Mouse (Mus musculus): ENCODE results near the gene Elk1.

- no peak for TF ChIP-seq EP300 (IDR thresholded peaks at IDR 0.05)
- TF ChIP-seq CTCF (IDR thresholded peaks at IDR 0.05) = no peak
Observed at GRCm38 (mm10) chrX:20931963-20932362, 18.4 kb downstream of the Elk1 start.
